Mouse (Mus musculus) forebrain, embryonic 14.5 days (tissue): ENCODE results near the gene Gdf7. TPM values are rescaled to one million over a fixed set of nuclear protein-coding genes. Genes with fewer than 3 reads are reported as not detected.

Source experiments
- ATAC-seq: fragments of 200-750 bp; cut with Nextera tagmentation; 2 replicates; pipeline ENCODE4 v1.8.0; 2017; ENCODE audit warnings: mild to moderate bottlenecking, moderate library complexity
- DNase-seq: peaks from one replicate; pipeline ENCODE4 v3.0.0-alpha.2; 2015; ENCODE audit warnings: low spot score
- H3K27ac ChIP-seq: fragments of 300-500 bp; sonication (generic); 2 replicates; pipeline ENCODE4 v1.5.1; 2014; ENCODE audit warnings: low read depth, mild to moderate bottlenecking, control low read depth, low read length, moderate library complexity
- H3K27me3 ChIP-seq: fragments of 300-500 bp; sonication (generic); replicated peaks from 2 replicates; pipeline ENCODE4 v1.6.1; 2014; ENCODE audit warnings: low read length, control low read depth, mixed read lengths; ENCODE audit not compliant: control insufficient read depth, insufficient read depth
- H3K36me3 ChIP-seq: fragments of 300-500 bp; sonication (generic); 2 replicates; pipeline ENCODE4 v1.6.1; 2014; ENCODE audit warnings: low read length, control low read depth; ENCODE audit not compliant: control insufficient read depth, insufficient read depth
- H3K4me1 ChIP-seq: fragments of 300-500 bp; sonication (generic); 2 replicates; pipeline ENCODE4 v1.6.1; 2014; ENCODE audit warnings: antibody characterized with exemption, low read length, control low read depth; ENCODE audit not compliant: control insufficient read depth, insufficient read depth
- H3K4me2 ChIP-seq: fragments of 300-500 bp; sonication (generic); 2 replicates; pipeline ENCODE4 v1.6.1; 2014; ENCODE audit warnings: mild to moderate bottlenecking, control low read depth, low read length
- H3K4me3 ChIP-seq: fragments of 300-500 bp; sonication (generic); 2 replicates; pipeline ENCODE4 v1.5.1; 2014; ENCODE audit warnings: low read depth, low read length, control low read depth
- H3K9ac ChIP-seq: fragments of 300-500 bp; sonication (generic); 2 replicates; pipeline ENCODE4 v1.6.1; 2014; ENCODE audit warnings: mild to moderate bottlenecking, low read length, control low read depth, moderate library complexity
- H3K9me3 ChIP-seq: fragments of 300-500 bp; sonication (generic); replicated peaks from 2 replicates; pipeline ENCODE4 v1.6.1; 2016; ENCODE audit warnings: low read length, control low read depth, mixed read lengths; ENCODE audit not compliant: control insufficient read depth
- WGBS: fragments of 180-500 bp; shearing (Covaris S2); extraction: QIAGEN DNeasy Blood & Tissue Kit; methylation state at CpG from one replicate; pipeline ENCODE4 v1.1.7; 2014; 5-methylcytosine and 5-hydroxymethylcytosine counted together
- polyA plus RNA-seq: library from polyadenylated mRNA; unstranded; fragments of >200 nt; fragmentation: Nextera tagmentation; extraction: Ambion mirVana; gene quantifications from 2 replicates; pipeline ENCODE4 v1.2.1, GENCODE M21; 2014

Gdf7 gene
- polyA plus RNA-seq, 1 experiment from 2014 or later, result not detected

- H3K27ac ChIP-seq, result no peak overlapping the region
- no peak for DNase-seq
- H3K27me3 ChIP-seq, result no peaks in the 10 kb centered on the region
- WGBS, result 29% methylated on average over 13 of the region's 13 CpGs
- no peak for ATAC-seq
- H3K4me1 ChIP-seq, result peaks cover 4% of the 10 kb centered on the region; the same call in 1 of the 2 replicates
- H3K9ac ChIP-seq, result no peak overlapping the region
- H3K4me2 ChIP-seq, result no peak overlapping the region
- no peaks in the 10 kb centered on the region for H3K9me3 ChIP-seq
- H3K4me3 ChIP-seq, result no peak overlapping the region
- peaks cover 31% of the 10 kb centered on the region for H3K36me3 ChIP-seq
Observed at GRCm38 (mm10) chr12:8339591-8340319, 38.0 kb upstream of the Gdf7 start.

GRCm38 (mm10) chr12:8338918-8339317 is 37.2 kb upstream of the Gdf7 start:
- H3K36me3 ChIP-seq, result peaks cover 31% of the 10 kb centered on the region
- H3K9ac ChIP-seq, result no peak overlapping the region
- no peak overlapping the region for H3K4me3 ChIP-seq
- H3K4me2 ChIP-seq, result no peak overlapping the region
- H3K4me1 ChIP-seq, result peaks cover 4% of the 10 kb centered on the region; the same call in 1 of the 2 replicates
- H3K27ac ChIP-seq, result no peak overlapping the region
- H3K27me3 ChIP-seq, result no peaks in the 10 kb centered on the region
- no peaks in the 10 kb centered on the region for H3K9me3 ChIP-seq
- ATAC-seq (no peak), DNase-seq (no peak)
- WGBS, result 70% methylated on average over 8 of the region's 8 CpGs

- peak; percentile 25; the same call in 1 of the 2 replicates for ATAC-seq
- 46% methylated on average over 4 of the region's 4 CpGs for WGBS
- peaks cover 31% of the 10 kb centered on the region for H3K36me3 ChIP-seq
- no peak overlapping the region for H3K27ac ChIP-seq
- peaks cover 4% of the 10 kb centered on the region; the same call in 1 of the 2 replicates for H3K4me1 ChIP-seq
- no peaks in the 10 kb centered on the region for H3K27me3 ChIP-seq
- H3K4me3 ChIP-seq, result no peak overlapping the region
- no peak overlapping the region for H3K4me2 ChIP-seq
- H3K9ac ChIP-seq, result no peak overlapping the region
- H3K9me3 ChIP-seq, result no peaks in the 10 kb centered on the region
- DNase-seq, result no peak
Observed at GRCm38 (mm10) chr12:8338491-8338890, 36.7 kb upstream of the Gdf7 start.

- Histone ChIP-seq H3K4me1 (peaks cover 4% of the 10 kb centered on the region; the same call in 1 of the 2 replicates), H3K27ac (no peak overlapping the region), H3K4me3 (no peak overlapping the region), H3K9me3 (no peaks in the 10 kb centered on the region), H3K9ac (no peak overlapping the region), H3K36me3 (peaks cover 30% of the 10 kb centered on the region), H3K27me3 (no peaks in the 10 kb centered on the region), H3K4me2 (no peak overlapping the region)
- DNase-seq (no peak), ATAC-seq (no peak)
- WGBS, result 85% methylated on average over 12 of the region's 12 CpGs
Observed at GRCm38 (mm10) chr12:8337286-8338060, 35.7 kb upstream of the Gdf7 start.

- H3K27me3 ChIP-seq, result no peaks in the 10 kb centered on the region
- WGBS, result 87% methylated on average over 10 of the region's 10 CpGs
Observed at GRCm38 (mm10) chr12:8336601-8337285, 35.0 kb upstream of the Gdf7 start.

GRCm38 (mm10) chr12:8335503-8335902 is 33.7 kb upstream of the Gdf7 start:
- no peak overlapping the region for H3K27ac ChIP-seq
- H3K27me3 ChIP-seq, result no peaks in the 10 kb centered on the region
- H3K4me2 ChIP-seq, result no peak overlapping the region
- DNase-seq, result no peak
- ATAC-seq, result no peak
- no peak overlapping the region for H3K4me3 ChIP-seq
- H3K4me1 ChIP-seq, result peaks cover 4% of the 10 kb centered on the region; the same call in 1 of the 2 replicates
- H3K9me3 ChIP-seq, result no peaks in the 10 kb centered on the region
- peaks cover 19% of the 10 kb centered on the region for H3K36me3 ChIP-seq
- 92% methylated on average over 2 of the region's 2 CpGs for WGBS
- H3K9ac ChIP-seq, result no peak overlapping the region

More at GRCm38 (mm10) chr12:8336601-8337285, 35.0 kb upstream of the Gdf7 start:
- no peak for ATAC-seq
- peaks cover 23% of the 10 kb centered on the region for H3K36me3 ChIP-seq
- H3K27ac ChIP-seq, result no peak overlapping the region
- no peak overlapping the region for H3K4me2 ChIP-seq
- peaks cover 4% of the 10 kb centered on the region; the same call in 1 of the 2 replicates for H3K4me1 ChIP-seq
- DNase-seq, result no peak
- no peak overlapping the region for H3K4me3 ChIP-seq
- no peaks in the 10 kb centered on the region for H3K9me3 ChIP-seq
- H3K9ac ChIP-seq, result no peak overlapping the region

- ATAC-seq (no peak), DNase-seq (no peak)
- WGBS, result 88% methylated on average over 4 of the region's 4 CpGs
- Histone ChIP-seq H3K4me1 (peaks cover 4% of the 10 kb centered on the region; the same call in 1 of the 2 replicates), H3K9ac (no peak overlapping the region), H3K36me3 (peaks cover 18% of the 10 kb centered on the region), H3K4me3 (no peak overlapping the region), H3K27ac (no peak overlapping the region), H3K27me3 (no peaks in the 10 kb centered on the region), H3K4me2 (no peak overlapping the region), H3K9me3 (no peaks in the 10 kb centered on the region)
Observed at GRCm38 (mm10) chr12:8334261-8334660, 32.5 kb upstream of the Gdf7 start.

GRCm38 (mm10) chr12:8333617-8334016 is 31.9 kb upstream of the Gdf7 start:
- Histone ChIP-seq H3K27me3 (no peaks in the 10 kb centered on the region), H3K4me2 (no peak overlapping the region), H3K36me3 (peaks cover 14% of the 10 kb centered on the region), H3K9me3 (no peaks in the 10 kb centered on the region), H3K27ac (no peak overlapping the region), H3K4me3 (no peak overlapping the region), H3K9ac (no peak overlapping the region), H3K4me1 (no peaks in the 10 kb centered on the region; the same call in 1 of the 2 replicates)
- no peak for DNase-seq
- WGBS, result 84% methylated on average over 8 of the region's 8 CpGs
- no peak for ATAC-seq
